Mouse (Mus musculus) forebrain, embryonic 11.5 days (tissue): ENCODE measurements around the gene Ier5l. TPM values are rescaled to one million over a fixed set of nuclear protein-coding genes. Genes with fewer than 3 reads are reported as not detected.

ENCODE experiments used
- ATAC-seq: fragments of 200-750 bp; cut with Nextera tagmentation; replicated peaks from 2 replicates; pipeline ENCODE4 v1.8.0; 2017; ENCODE audit warnings: moderate TSS enrichment; ENCODE audit not compliant: low FRiP score
- DNase-seq: peaks from one replicate; pipeline ENCODE4 v3.0.0-alpha.2; 2017; ENCODE audit warnings: low spot score
- H3K27ac ChIP-seq: fragments of 300-500 bp; sonication (generic); 2 replicates; pipeline ENCODE4 v1.5.1; 2014; ENCODE audit warnings: low read depth, low read length
- H3K27me3 ChIP-seq: fragments of 300-500 bp; sonication (generic); 2 replicates; pipeline ENCODE4 v1.6.1; 2014; ENCODE audit warnings: mild to moderate bottlenecking, low read length, mixed read lengths; ENCODE audit not compliant: control insufficient read depth, insufficient read depth
- H3K36me3 ChIP-seq: fragments of 300-500 bp; sonication (generic); 2 replicates; pipeline ENCODE4 v1.6.1; 2014; ENCODE audit warnings: mild to moderate bottlenecking, low read length, moderate library complexity, mixed read lengths; ENCODE audit not compliant: control insufficient read depth, insufficient read depth
- H3K4me1 ChIP-seq: fragments of 300-500 bp; sonication (generic); replicated peaks from 2 replicates; pipeline ENCODE4 v1.6.1; 2014; ENCODE audit warnings: low read length, mixed read lengths; ENCODE audit not compliant: control insufficient read depth, insufficient read depth
- H3K4me2 ChIP-seq: fragments of 300-500 bp; sonication (generic); 2 replicates; pipeline ENCODE4 v1.6.1; 2014; ENCODE audit warnings: low read depth, mild to moderate bottlenecking, low read length, moderate library complexity, mixed read lengths; ENCODE audit not compliant: severe bottlenecking
- H3K4me3 ChIP-seq: fragments of 300-500 bp; sonication (generic); 2 replicates; pipeline ENCODE4 v1.5.1; 2014; ENCODE audit warnings: low read depth, low read length
- H3K9ac ChIP-seq: fragments of 300-500 bp; sonication (generic); 2 replicates; pipeline ENCODE4 v1.6.1; 2014; ENCODE audit warnings: low read length
- H3K9me3 ChIP-seq: fragments of 300-500 bp; sonication (generic); 2 replicates; pipeline ENCODE4 v1.6.1; 2016; ENCODE audit warnings: low read length, mixed read lengths; ENCODE audit not compliant: control insufficient read depth
- WGBS: fragments of 180-500 bp; shearing (Covaris S2); extraction: QIAGEN DNeasy Blood & Tissue Kit; methylation state at CpG from one replicate; pipeline ENCODE4 v1.1.7; 2014; 5-methylcytosine and 5-hydroxymethylcytosine counted together
- polyA plus RNA-seq: library from polyadenylated mRNA; unstranded; fragments of >200 nt; fragmentation: Nextera tagmentation; extraction: Ambion mirVana; gene quantifications from 2 replicates; pipeline ENCODE4 v1.2.1, GENCODE M21; 2014

Ier5l gene
- polyA plus RNA-seq, 1 experiment from 2014 or later, result 3.7 TPM

- Histone ChIP-seq H3K9me3 (no peaks in the 10 kb centered on the region), H3K27ac (no peak overlapping the region), H3K36me3 (no peaks in the 10 kb centered on the region), H3K9ac (no peak overlapping the region; the same call in 1 of the 2 replicates), H3K27me3 (peaks cover under 1% of the 10 kb centered on the region), H3K4me2 (peak overlapping the region; percentile 28), H3K4me1 (peaks cover 9% of the 10 kb centered on the region), H3K4me3 (peak overlapping the region; percentile 15; the same call in 1 of the 2 replicates)
- peak; percentile 69 for DNase-seq
- 9% methylated on average over 9 of the region's 9 CpGs for WGBS
- peak; percentile 84 for ATAC-seq
These were observed 10.1 kb downstream of the Ier5l start for GRCm38 (mm10) chr2:30463904-30464330.

GRCm38 (mm10) chr2:30463341-30463761 is 10.7 kb downstream of the Ier5l start:
- H3K4me2 ChIP-seq, result peak overlapping the region; percentile 28

GRCm38 (mm10) chr2:30459241-30459640 is 14.8 kb downstream of the Ier5l start:
- Histone ChIP-seq H3K27me3 (no peaks in the 10 kb centered on the region), H3K9ac (no peak overlapping the region), H3K36me3 (no peaks in the 10 kb centered on the region), H3K4me3 (no peak overlapping the region), H3K27ac (no peak overlapping the region), H3K4me1 (peaks cover 9% of the 10 kb centered on the region), H3K4me2 (no peak overlapping the region), H3K9me3 (no peaks in the 10 kb centered on the region)
- ATAC-seq, result no peak
- 95% methylated on average over 6 of the region's 6 CpGs for WGBS
- DNase-seq, result no peak

More at GRCm38 (mm10) chr2:30463341-30463761, 10.7 kb downstream of the Ier5l start:
- Histone ChIP-seq H3K36me3 (no peaks in the 10 kb centered on the region), H3K9ac (no peak overlapping the region; the same call in 1 of the 2 replicates), H3K27ac (no peak overlapping the region), H3K4me3 (no peak overlapping the region), H3K4me1 (peaks cover 9% of the 10 kb centered on the region), H3K27me3 (no peaks in the 10 kb centered on the region), H3K9me3 (no peaks in the 10 kb centered on the region)
- ATAC-seq (no peak), DNase-seq (no peak)
- WGBS, result 37% methylated on average over 5 of the region's 5 CpGs

- DNase-seq (no peak), ATAC-seq (no peak)
- 89% methylated on average over 6 of the region's 6 CpGs for WGBS
- Histone ChIP-seq H3K27ac (no peak overlapping the region), H3K4me3 (no peak overlapping the region), H3K27me3 (no peaks in the 10 kb centered on the region), H3K9me3 (no peaks in the 10 kb centered on the region), H3K36me3 (no peaks in the 10 kb centered on the region), H3K4me2 (no peak overlapping the region), H3K9ac (no peak overlapping the region), H3K4me1 (peaks cover 4% of the 10 kb centered on the region; the same call in 1 of the 2 replicates)
These were observed 15.7 kb downstream of the Ier5l start for GRCm38 (mm10) chr2:30458349-30458748.

- Histone ChIP-seq H3K4me3 (no peak overlapping the region), H3K27me3 (no peaks in the 10 kb centered on the region), H3K9ac (no peak overlapping the region), H3K4me1 (no peaks in the 10 kb centered on the region), H3K4me2 (no peak overlapping the region), H3K27ac (no peak overlapping the region), H3K9me3 (no peaks in the 10 kb centered on the region), H3K36me3 (no peaks in the 10 kb centered on the region)
- no peak for DNase-seq
- no peak for ATAC-seq
- WGBS, result 78% methylated on average over 13 of the region's 13 CpGs
These were observed 17.7 kb downstream of the Ier5l start for GRCm38 (mm10) chr2:30456104-30456980.

- no peak overlapping the region for H3K27ac ChIP-seq
- no peak for ATAC-seq
- no peak overlapping the region for H3K4me2 ChIP-seq
- H3K4me1 ChIP-seq, result no peaks in the 10 kb centered on the region
- H3K27me3 ChIP-seq, result no peaks in the 10 kb centered on the region
- H3K36me3 ChIP-seq, result no peaks in the 10 kb centered on the region; the same call in 1 of the 2 replicates
- no peak for DNase-seq
- no peak overlapping the region for H3K9ac ChIP-seq
- H3K9me3 ChIP-seq, result 0 out of 2 replicates have a peak, but pooled peaks cover 4% of the 10 kb centered on the region
- H3K4me3 ChIP-seq, result no peak overlapping the region
- WGBS, result 84% methylated on average over 5 of the region's 5 CpGs
These were observed 19.4 kb downstream of the Ier5l start for GRCm38 (mm10) chr2:30454587-30454986.

- DNase-seq (no peak), ATAC-seq (no peak)
- Histone ChIP-seq H3K27ac (no peak overlapping the region), H3K4me3 (no peak overlapping the region), H3K4me2 (no peak overlapping the region), H3K27me3 (no peaks in the 10 kb centered on the region), H3K36me3 (no peaks in the 10 kb centered on the region; the same call in 1 of the 2 replicates), H3K9ac (no peak overlapping the region), H3K9me3 (0 out of 2 replicates have a peak, but pooled peaks cover 4% of the 10 kb centered on the region), H3K4me1 (no peaks in the 10 kb centered on the region)
- 72% methylated on average over 3 of the region's 3 CpGs for WGBS
These were observed 20.4 kb downstream of the Ier5l start for GRCm38 (mm10) chr2:30453570-30453969.

GRCm38 (mm10) chr2:30451525-30451924 is 22.5 kb downstream of the Ier5l start:
- no peak for DNase-seq
- H3K9ac ChIP-seq, result no peak overlapping the region
- 0 out of 2 replicates have a peak, but pooled peaks cover 4% of the 10 kb centered on the region for H3K9me3 ChIP-seq
- no peaks in the 10 kb centered on the region for H3K27me3 ChIP-seq
- WGBS, result 95% methylated on average over 3 of the region's 3 CpGs
- H3K4me1 ChIP-seq, result no peaks in the 10 kb centered on the region
- no peaks in the 10 kb centered on the region; the same call in 1 of the 2 replicates for H3K36me3 ChIP-seq
- no peak overlapping the region for H3K4me3 ChIP-seq
- no peak for ATAC-seq
- H3K4me2 ChIP-seq, result no peak overlapping the region
- no peak overlapping the region for H3K27ac ChIP-seq
